Mouse (Mus musculus): ENCODE measurements around the gene Olfr566.

The Olfr566 gene

DNA sequence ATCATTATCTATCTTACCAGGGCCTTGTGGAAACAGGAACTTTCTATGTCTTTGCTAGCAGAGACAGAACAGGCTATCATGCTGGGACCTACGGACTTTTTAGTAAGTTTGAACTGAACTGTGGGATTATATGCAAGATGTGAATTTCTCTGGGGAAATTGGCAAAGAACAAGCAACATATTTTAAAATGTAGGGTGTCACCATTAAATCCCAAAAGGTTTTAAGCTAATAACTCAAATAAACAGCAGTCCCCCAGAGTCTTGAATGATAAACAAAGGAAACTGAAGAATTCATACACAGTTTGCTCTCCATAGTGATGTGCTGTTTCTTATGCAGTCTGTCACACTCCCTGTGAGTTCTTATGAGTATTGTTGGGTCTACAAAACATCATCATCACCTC, at the start of gene Olfr566:
Olfr566 (minus strand) TSS at position 101 of the 400 bp plus-strand sequence.
- no peak for DNase-seq (ENCODE audit: extremely low spot score, low read depth, low spot score)

GRCm38 (mm10) chr7:102890782-102891181, 32.2 kb upstream of the Olfr566 start, which contains the start of gene Olfr569:
Gene Olfr569 (minus strand): TSS chr7:102890882.
- no peak for DNase-seq (ENCODE audit: extremely low spot score, low read depth, low spot score)

DNA sequence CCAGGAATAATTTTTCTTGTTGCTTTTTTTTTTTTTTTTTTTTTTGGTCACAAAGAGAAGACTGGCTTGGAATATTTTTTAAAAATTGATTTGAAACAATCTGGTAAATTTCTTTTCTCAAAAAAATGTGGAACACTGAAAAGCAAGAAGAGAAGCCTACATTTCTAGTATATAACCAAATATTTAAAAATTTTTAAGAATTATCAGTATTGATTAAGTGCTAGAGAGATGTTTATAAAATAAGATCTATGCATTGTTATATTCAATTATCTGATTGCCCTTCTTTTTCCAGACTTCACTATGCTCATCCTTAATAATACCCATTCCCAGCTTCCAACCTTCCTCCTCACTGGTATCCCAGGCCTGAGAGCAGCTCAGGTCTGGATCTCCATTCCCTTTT, 18.3 kb upstream of the Olfr566 start, which contains the start of gene Olfr568:
Olfr568 (plus strand) TSS at position 301 of the 400 bp plus-strand sequence.
- DNase-seq (ENCODE audit: extremely low spot score, low read depth, low spot score), result no peak

GRCm38 (mm10) chr7:102855807-102856206, 2.8 kb downstream of the Olfr566 start:
- no peak for DNase-seq (ENCODE audit: extremely low spot score, low read depth, low spot score)
